Mouse (Mus musculus): ENCODE measurements around the gene Ak4. TPM values are rescaled to one million over a fixed set of nuclear protein-coding genes. Genes with fewer than 3 reads are reported as not detected.

The Ak4 gene
- total RNA-seq, 2 experiments from 2014 or later: 25.3 to 27.9 TPM

DNA sequence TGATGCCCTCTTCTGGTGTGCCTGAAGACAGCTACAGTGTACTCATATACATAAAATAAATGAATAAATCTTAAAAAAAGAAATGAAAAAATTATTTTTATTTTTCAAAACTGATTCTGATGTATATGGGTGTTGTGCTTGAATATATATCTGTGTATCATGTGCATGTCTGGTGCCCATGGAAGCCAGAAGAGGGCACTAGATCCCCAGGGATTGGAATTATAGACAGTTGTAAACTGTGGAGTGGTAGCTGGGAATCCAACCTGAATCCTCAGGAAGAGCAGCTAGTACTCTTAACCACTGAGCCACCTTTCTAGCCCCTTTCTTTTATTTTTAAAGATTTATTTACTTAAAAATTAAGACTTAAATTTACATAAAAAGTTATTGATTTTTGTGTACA is 87.3 kb downstream of the Ak4 start:
- DNase-seq (ENCODE audit: low spot score in 2 of 2): no peak
- intact Hi-C loops (cut with DNase I): no loop called here

DNA sequence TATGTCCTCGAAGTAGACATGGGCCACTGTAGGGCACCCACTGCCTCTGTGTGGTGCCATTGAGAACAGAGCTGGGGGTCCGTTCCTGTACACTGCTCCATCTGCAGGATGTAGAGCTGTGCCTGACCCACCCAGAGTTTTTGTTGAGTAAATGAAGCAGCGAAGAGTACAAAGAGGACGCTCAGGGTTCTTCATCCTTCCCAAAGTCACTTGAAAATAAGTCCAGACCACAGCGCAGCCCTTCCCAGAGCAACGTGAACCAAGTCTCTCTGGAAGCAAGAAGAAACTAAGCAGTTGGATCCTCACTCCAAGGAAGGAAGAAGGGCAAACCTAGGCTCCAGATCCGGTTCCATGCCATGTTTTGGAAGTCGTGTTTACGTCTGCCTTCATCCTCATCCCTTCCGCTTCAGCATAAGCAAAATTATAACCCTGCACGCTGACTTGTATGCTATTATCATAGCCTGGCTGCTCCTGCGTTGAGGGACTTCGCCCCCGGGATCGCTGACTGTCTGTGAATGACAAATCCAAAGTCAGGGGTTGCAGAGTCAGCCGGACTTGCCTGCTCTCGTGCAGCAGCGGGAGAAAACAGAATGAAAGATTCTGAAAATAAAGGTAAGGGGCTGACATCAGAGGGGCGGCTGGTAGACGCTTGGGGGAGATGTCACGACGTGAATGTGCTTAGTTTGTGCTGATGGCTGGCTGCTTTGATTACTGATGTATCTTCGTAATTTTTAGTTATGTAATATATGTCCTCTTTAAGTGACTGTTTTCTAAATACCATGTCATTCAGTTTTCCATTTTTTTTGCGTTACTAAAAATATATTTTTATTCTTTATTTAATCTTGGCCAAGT is 88.7 kb downstream of the Ak4 start:
- intact Hi-C loops (cut with DNase I): no loop called here
- DNase-seq (ENCODE audit: low spot score in 2 of 2): peak; percentile 86 to 87

DNA sequence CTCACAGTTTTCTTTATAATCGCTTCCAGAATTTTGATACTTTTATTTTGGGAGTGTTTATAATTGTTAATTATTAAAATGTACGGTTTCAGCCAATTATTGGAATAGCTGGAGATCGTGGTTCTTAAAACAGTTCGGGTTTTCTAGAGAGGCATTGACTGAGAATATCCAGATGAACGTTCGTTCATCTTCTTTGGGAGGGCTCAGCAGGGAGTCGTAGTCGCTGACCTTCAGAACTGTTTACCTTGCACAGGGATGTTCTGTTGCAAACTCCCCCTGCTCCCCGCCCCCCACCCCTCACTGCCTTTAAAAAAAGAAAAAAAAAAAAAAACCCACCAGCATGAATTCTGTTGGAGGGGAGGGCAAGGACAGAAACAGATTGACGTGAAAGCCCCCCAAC is 89.4 kb downstream of the Ak4 start:
- DNase-seq (ENCODE audit: low spot score in 2 of 2): no peak
- intact Hi-C loops (cut with DNase I): no loop called here

DNA sequence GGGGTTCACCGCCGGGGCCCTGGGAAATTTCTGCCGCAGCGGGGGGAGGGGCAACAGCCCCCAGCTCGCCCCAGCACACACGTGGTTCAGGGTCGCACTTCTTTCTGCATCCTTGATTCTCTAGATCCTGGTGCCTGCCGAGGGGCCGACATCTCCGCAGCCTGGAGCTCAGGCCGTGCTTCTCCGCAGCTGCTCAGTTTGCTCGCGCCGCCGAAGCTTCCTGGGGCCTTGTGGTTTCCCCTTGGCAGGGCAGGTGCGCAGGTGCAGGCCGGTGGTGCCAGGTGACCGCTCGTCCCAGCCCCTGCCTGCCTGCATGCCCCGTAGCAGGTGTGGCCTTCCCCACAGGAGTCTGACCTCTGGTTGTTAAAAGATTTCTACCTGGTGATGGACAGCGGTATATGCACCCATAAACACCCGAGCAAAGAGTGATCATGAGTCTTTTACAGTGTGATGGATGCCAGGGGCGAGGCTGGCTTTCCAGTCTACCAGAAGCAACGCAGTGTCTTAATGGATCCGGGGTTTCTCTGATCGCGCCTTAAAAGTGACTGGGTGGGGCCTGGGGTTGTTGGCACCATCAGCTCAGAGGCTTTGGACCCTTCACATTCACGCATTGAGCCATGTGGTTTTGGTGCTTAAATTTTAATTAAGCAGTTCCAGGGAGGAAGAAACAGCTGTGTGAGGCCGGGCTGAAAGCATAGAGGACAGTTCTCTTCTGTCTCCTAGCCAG is 89.9 kb downstream of the Ak4 start:
- intact Hi-C loops (cut with DNase I): no loop called here
- peak in 1 of 2 experiments; percentile 54 for DNase-seq (ENCODE audit: low spot score in 2 of 2)

DNA sequence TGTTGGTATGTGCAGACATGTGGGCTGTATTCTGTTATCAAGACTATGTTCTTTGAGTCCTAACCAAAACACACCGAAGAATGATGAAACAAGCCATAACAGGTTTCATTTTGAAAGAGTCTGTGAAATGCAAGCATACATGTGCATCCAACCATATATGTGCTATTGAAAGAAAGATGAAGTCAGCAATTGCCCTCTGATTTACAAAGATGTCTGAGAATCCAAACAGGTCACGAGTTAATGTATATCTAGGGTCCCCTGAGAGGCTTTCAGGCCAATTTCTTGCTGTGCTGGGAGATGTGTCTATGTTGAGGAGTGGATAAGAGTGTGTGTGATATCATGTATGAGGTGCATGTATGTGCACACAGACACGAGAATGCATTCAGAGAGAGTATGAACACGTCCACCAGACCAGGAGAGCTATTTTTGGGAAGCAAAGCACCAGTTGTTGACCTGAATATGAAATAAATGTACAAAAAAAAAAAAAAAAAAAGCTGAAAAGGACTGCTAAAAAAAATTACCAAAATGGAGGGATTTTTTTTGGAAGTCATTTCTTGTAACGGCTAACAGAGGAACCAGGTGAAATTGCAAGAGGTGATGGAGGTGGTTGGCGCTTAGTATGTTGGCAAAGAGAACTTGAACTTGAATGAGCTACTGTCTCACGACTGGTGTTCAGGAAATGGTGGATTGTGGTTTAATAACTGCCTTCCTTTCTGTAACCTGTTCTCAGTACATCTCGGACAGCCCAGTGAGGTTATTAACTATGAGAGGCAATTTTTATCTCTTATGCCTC is 91.2 kb downstream of the Ak4 start:
- intact Hi-C loops (cut with DNase I): no loop called here

DNA sequence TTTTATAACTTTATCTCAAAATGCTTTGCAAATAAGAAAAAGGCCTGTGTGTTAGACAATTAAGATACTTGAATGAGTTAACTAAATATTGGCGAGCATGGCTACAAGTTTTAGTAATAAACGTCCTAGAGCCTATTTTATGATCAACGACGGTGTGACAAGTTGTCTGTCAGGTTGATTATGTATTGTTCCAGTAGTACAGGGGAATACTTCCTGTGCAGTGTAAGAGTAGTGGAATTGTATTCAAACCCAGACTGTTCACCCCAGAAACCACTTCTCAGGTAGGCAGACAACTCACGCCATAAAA is 91.8 kb downstream of the Ak4 start:
- intact Hi-C loops (cut with DNase I): no loop called here
- no peak for DNase-seq (ENCODE audit: low spot score in 2 of 2)

More for the DNA sequence above, 91.2 kb downstream of the Ak4 start:
- DNase-seq (ENCODE audit: low spot score in 2 of 2): no peak

DNA sequence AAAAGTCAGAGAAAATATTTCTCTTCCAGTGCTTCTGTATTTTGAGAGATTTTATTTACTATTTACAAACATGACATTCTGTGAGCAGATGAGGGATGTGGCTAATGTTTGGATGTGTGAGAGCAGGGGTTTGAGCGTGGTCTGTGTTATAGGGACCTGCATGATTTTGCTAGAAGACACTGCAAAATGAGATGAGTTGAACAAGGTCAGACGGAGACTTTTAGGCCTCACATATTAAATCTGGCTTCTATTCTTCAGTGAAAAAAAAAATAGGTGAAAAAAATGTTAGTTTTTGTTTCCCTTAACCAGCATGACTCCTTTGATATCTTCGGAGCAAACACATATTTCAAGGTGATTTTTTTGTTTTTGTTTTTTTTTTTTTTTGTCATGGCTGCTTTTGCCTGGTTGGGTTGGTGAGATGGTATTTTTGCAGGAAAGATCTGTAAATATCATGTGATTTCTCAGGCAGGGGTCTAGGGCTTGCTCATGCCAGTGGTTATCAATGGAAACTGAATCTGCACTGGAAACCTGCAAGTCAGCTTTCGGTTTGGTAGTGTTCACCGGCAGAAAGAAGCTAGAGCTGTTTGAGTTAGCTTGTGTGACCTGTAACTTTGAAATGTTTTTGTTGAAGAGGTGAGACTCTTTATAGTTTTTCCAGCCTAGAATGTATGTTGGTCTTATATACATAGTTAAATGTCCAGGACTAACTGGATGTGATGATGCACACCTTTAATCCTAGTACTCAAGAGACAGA is 92.9 kb downstream of the Ak4 start:
- intact Hi-C loops (cut with DNase I): no loop called here
- no peak for DNase-seq (ENCODE audit: low spot score in 2 of 2)

DNA sequence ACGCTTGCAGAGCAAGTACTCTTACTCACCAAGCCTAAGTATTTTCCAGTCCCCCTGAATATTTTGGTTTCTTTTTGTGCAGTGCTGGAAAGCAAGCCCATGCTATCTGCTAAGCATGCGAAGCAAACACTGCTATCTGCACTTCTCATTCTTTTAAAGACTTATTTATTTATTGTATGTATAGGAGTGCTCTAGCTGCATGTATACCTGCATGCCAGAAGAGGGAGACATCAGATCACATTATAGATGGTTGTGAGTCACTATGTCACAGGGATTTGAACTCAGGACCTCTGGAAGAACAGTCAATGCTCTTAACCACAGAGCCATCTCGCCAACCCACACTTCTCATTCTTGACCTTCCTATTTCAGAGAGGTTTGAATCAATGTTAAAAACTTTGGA is 94.2 kb downstream of the Ak4 start:
- DNase-seq (ENCODE audit: low spot score in 2 of 2): no peak
- intact Hi-C loops (cut with DNase I): no loop called here

DNA sequence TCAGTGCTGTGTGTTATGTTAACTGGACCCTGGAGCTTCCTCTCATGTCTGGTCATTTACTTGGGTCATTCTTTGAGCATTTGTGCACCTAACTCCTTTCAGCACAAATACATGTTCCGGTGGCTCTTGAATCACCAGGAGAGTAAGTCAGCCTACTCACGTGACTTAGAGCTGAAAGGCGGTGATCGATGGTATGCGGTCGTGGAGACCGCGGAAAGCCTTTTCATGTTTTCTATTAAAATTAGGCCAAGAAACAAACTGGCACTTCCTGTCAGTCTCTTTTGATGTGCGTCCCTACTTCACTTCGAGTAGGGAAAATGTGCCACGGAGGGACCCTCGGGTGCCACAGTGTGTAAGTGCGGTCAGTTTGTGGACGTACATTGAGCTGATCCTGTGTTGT is 96.8 kb downstream of the Ak4 start:
- intact Hi-C loops (cut with DNase I): loop anchor here (5.0 kb wide), 1 partner anchor 126 kb away; no protein-coding TSS in a partner anchor
- no peak for DNase-seq (ENCODE audit: low spot score in 2 of 2)

Other genes with a start within 250 kb of the Ak4 start
- 100 to 1,000 TPM; 117 to 120 TPM for gene Jak1, start 154.0 kb upstream of the Ak4 start, total RNA-seq (2021)
- gene Dnajc6, start 77.4 kb downstream of the Ak4 start, total RNA-seq (2021): 100 to 1,000 TPM; 310 to 313 TPM
- 10 to 100 TPM; 28.7 to 29.6 TPM for gene Leprot, start 228.4 kb downstream of the Ak4 start, total RNA-seq (2021)

Measured in left cerebral cortex, postnatal 14 days (tissue).